Mouse (Mus musculus) adrenal gland, adult (tissue): ENCODE measurements around the gene Ntn5.
A peak's percentile ranks its signal among the peaks of the same experiment; 100 is the strongest.
"Not testable (repeated sequence)": the region's sequence is repeated elsewhere in the genome, so short reads cannot be mapped to it uniquely, and the experiment has no call there.

Experiments used
- DNase-seq, 2 experiments: peaks; one replicate each; pipeline ENCODE4 v3.0.0; 2022 to 2023; ENCODE audit warnings: low spot score in 1 of 2; ENCODE audit not compliant: inconsistent age in 2 of 2

Ntn5 gene

GRCm38 (mm10) chr7:45683396-45684050, at the start of gene Ntn5:
TSS of gene Ntn5 (plus strand) at chr7:45684022.
- DNase-seq = no peak

GRCm38 (mm10) chr7:45634946-45635681, 48.7 kb upstream of the Ntn5 start:
- peak in 1 of 2 experiments; percentile 70 for DNase-seq

DNA sequence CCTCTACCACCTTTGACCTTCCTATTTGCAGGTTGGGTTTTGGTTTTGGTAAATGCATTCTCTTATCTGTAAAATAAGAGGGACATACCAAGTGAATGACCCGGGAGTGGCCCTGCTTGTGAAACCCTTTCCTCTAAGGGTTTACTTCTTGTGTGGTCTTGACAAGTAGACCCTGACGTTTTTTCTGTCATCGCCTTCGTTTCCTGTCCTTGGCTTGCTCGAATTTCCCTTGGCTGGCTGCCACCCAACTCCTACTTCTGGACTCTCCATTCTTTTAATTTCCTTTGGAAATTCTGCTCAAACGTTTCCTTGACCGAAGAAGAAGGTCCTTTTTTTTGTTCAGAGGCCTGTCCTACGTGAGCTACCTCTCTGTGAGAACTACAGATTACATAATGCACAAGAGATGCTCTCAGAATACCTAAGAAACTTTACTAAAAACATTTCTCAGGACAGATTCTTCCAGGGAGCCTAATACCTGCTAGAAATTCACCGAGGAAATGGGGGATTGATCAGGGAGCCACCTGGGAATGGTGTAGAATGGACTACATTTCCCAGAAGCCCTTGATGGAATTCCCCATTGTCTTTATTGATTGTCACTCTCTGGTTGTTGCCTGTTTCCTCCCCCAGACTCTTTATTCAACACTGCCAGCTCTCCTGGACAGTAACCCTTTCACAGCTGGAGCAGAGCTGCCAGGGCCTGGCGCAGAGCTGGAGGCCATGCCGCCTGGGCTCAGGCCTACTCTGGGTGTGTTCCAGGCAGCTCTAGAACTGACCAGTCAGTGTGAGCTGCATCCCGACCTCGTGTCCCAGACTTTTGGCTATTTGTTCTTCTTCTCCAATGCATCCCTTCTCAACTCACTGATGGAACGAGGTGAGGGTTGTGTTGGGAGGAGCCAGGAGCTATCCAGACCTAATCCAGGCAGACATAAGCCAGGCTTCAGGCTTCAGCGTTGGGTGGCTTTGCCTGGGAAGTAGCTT, 47.8 kb upstream of the Ntn5 start:
- peak; percentile 68 to 87 for DNase-seq

DNA sequence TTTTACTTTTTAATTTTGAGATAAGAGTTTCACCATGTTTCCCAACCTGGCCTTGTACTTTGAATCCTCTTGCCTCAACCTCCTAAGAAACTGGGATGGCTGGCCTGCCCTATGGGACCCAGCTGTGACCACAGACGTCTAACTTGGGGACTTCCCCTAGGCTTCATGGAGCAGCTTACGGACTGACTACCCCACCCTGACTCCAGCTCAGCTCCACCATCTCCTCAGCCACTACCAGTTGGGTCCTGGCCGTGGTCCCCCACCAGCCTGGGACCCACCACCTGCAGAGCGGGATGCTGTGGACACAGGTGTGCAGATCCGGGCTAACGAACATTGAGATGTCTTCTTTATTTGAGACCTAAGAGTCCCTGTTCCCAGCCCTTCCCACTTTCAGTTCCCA, 46.1 kb upstream of the Ntn5 start:
- peak in 1 of 2 experiments; percentile 43 for DNase-seq

GRCm38 (mm10) chr7:45638623-45639401, 45.0 kb upstream of the Ntn5 start:
- peak; percentile 95 to 96 for DNase-seq

- peak; percentile 42 to 56 for DNase-seq
Observed at GRCm38 (mm10) chr7:45639561-45640027, 44.2 kb upstream of the Ntn5 start, which contains the start of gene Mamstr. TSS of gene Mamstr (plus strand) at chr7:45639977.

DNA sequence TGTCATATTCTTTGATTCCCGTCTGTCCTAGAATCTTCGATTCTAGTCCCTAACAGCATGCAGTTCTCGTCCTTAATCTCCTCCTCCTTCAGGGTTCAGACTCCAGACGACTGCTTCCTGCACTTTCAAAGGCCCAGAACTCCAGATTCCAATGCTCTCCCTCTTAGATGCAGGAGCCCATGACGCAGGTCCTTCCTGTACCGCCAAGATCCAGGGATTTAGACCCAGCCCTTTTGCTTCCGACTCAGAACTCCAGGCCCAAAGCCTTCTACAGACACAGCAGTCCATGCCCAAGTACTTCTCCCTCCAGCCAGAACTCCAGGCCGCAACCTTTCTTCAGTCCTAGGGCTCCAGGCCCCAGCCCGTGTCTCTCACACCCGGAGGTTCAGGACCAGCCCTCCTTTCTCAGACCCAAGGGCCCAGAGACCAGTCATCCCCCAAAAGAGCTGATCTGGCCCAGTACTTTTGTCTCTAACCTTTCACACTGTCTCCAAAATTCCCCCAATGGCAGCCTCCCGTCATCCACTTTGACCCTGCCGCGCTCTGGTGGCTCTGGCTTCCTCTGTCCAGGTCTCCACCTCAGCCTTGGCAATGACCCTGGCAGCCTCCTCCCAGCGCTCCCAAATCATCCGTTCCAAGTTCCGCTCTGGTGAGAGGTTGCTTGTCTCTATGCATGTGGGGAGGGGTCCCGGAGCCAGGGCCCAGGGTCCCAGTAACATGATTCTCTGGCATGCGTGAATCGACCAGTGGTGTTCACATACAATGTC, 43.4 kb upstream of the Ntn5 start:
- DNase-seq = peak in 1 of 2 experiments; percentile 63

GRCm38 (mm10) chr7:45641391-45642040, 42.3 kb upstream of the Ntn5 start:
- no peak for DNase-seq

DNA sequence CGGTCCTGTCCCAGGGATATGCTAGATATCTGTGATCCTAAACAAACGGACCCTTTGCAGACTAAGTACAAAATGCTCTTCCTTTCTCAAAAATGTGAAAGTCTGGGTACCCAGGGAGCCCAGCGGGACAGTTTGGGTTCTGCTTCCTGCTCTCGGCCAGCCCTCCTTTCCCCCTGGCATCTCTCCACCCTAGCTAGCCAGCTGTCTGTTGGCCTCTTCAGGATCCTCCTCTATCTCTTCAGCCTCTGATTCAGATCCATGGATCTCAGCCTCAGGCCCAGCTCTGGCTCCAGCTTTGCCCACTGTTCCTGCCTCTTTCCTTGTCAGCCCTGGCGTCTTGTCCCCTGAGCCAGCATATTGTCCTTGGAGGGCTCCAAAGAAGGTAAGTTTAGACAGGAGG, 41.7 kb upstream of the Ntn5 start:
- DNase-seq = no peak

DNA sequence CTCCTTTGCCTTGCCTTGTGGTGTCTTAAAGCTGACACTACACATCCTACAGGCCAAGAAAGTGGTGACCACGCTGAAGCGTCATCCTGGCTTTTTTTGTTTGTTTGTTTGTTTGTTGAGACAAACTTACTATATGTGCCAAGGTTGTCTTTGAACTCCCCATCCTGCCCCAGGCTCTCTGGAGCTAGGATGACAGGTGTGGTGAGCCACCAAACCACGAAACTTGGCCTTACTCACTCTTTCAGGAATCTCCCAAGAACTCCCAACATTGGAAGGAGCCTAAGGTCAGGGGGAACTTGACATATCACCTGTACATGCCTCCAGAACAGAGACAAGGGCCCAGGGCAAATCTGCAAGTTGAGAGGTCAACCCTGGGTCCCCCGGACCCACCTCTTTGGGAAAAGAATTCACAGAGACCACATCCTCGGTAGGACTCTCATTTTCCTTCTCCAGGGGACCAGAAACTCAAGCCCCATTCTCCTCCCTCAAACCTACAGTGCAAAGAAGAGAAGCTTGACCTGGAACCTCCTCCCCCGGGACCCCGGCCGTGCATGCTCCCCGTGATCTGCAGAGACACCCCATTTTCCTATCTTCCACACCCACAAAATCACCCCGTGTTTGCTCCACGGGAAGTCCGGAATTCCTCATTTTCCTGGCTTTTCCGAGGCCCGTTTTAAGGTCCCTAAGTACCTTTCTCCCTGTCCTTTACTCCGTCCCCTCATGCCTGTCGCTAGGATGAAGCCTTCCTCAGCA, 41.1 kb upstream of the Ntn5 start:
- no peak for DNase-seq

DNA sequence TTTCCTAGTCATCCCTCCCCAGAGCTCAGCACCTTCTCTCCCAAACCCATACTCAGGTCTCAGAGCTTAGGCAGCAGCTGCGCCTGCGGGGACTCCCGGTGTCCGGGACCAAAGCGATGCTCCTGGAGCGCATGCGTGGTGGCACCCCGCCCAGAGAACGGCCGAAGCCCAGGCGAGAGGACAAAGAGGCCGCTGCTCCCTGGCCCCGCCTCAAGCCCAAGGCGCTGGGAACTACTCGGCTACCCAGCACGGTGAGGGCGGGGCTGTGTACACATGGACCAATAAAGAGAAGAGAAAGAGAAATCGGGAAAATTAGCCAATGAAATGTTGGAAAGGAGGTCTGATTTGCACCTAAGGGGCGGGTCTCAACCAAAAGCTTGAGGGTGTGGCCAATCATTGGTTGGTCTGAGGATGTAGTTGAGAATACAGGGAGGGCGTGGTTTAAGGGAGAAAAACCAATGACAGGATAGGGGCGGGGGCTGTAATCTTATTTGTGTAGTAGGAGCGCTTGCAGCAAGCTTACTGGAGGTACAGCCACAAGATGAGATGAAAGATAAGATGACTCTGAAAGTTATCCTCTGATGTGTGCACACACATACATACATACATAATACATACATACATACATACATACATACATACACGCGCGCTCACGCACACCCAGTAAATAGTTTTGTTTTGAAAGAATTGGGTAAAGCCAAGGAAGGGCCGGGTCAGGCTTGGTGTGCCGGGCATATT, 40.2 kb upstream of the Ntn5 start:
- peak; percentile 95 to 96 for DNase-seq

- DNase-seq = peak; percentile 51 to 68
Observed at GRCm38 (mm10) chr7:45644183-45644582, 39.6 kb upstream of the Ntn5 start.

GRCm38 (mm10) chr7:45644872-45645590, 38.8 kb upstream of the Ntn5 start:
- peak in 1 of 2 experiments; percentile 47 for DNase-seq

DNA sequence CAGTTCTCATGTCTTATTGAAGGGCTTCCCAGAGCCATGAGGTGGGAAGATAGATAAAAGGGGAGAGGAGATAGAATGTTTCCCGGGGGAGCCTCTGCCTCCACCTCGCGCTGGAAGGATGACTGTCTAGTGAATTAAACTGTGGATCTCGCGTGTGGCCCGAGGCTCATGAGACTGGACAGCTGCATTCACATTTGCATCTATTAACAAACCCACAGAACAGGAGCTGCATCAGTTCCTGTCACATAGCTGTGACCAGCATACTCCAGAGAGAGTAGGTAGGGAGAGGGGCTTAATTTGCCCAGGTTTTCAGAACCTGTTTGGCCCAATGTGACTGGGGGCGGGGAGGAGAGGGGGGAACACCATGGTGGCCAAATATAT, 38.2 kb upstream of the Ntn5 start:
- DNase-seq = no peak

GRCm38 (mm10) chr7:45646671-45647070, 37.2 kb upstream of the Ntn5 start:
- peak; percentile 58 to 85 for DNase-seq

DNA sequence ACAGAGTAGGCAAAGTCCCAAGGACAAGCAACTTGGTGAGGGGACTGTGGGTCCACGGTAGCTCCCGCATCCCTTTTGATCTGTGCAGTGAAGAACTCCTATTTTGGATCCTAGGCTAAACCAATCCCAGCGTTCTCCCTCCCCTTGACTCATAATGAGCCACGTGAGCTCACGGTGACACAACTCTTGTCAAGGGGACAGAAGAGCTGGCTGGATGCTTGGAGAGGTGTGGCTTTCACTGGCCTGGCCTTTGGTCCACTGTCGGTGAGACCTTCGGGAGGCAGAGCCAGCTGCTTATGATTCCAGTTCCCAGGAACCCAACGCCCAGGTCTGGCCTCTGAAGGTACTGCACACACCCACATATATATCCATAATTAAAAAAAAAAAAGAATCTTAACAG, 34.5 kb upstream of the Ntn5 start:
- peak in 1 of 2 experiments; percentile 74 for DNase-seq

DNA sequence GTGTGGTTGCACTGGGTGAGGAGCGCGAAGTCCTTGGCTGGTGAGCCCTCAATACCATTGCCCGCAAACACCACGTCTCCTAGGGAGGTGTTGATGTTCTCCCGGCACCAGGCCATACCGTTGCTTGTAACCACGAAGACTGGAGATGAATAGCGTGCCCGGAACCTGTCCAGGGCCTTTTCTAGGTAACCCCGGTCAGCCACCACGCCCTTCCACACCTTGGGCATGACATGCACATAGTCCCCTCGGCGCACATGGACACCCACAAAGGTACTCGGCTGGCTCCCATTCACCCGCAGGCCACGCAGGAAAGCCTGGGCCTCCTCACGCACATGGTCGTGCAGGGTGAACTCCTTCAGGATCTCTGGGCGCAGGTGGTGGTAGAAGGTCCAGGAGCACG, 33.3 kb upstream of the Ntn5 start:
- DNase-seq = not testable (repeated sequence)
